10 mouse cellular contexts compared by ENCODE assay signal in the genomic region with DNA sequence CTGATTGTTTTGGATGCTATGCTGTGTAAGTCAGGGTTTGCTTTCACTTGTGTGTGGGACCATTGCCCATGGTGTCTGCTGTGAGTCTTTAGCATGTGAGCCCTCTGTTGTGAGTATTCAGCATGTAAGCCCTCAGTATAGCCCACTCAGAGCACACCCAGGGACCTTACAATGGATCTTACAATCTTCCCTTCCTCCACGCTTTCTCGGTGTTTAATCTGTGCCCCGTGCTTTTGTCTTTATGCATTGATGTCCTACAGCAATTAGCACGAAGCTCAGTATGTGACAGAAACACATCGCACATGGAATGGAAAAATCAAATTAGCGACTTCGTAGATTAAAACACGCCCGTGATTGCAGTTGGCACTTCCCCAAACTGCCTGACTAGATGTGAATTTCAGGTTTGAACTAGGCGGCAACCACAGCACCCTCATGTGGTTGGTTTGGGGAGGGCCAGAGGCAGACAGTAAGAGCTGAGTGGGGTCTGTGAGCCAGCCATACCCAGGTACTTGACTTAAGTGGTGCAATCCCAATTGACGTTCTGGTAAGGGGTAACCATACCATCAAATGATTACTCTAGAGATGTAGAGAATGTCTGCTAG. TPM values are rescaled to one million over a fixed set of nuclear protein-coding genes. Genes with fewer than 3 reads are reported as not detected.
DNase-seq lines count a peak whose midpoint lies in the region; ATAC-seq and TF ChIP-seq lines count a peak whose summit lies in the region.
"Had no signal": no experiment of that assay in that cellular context is flagged by ENCODE, and none has a peak within 500 bp of the region (broad histone marks: within the 10 kb centered on the region; RNA-seq: fewer than 3 reads in every experiment).

No protein-coding gene starts in this region.

- intact Hi-C loops in left cerebral cortex, adult 2 months (cut with DNase I) = no loop called here

- ATAC-seq in frontal cortex, adult (ENCODE audit: low TSS enrichment) = 0 out of 2 replicates have a peak, but pooled peaks have one; percentile 50

- peak; percentile 68 for TF ChIP-seq CTCF in left cerebral cortex, adult 2 months (IDR thresholded peaks at IDR 0.05)

- H3K27ac ChIP-seq in left cerebral cortex, adult 2 months = no peak overlapping the region
- H3K27ac ChIP-seq: liver, embryonic 13.5 days had no signal

- no peak overlapping the region for H3K4me3 ChIP-seq in left cerebral cortex, adult 2 months
- H3K4me3 ChIP-seq: liver, embryonic 13.5 days had no signal

- no peak for DNase-seq in frontal cortex, postnatal 10 days (ENCODE audit: low spot score in 2 of 2)
- peak; percentile 2 for DNase-seq in 416B (ENCODE audit: low read depth)
- peak; percentile 56 for DNase-seq in cerebellum, adult 8-10 months
- peak; percentile 29 to 36 for DNase-seq in left cerebral cortex, adult 2 months (ENCODE audit: extremely low spot score in 1 of 2, low spot score in 2 of 2)
- DNase-seq in adrenal gland, postnatal 14 days = no peak
- no peak for DNase-seq in ovary, postnatal 14 days (ENCODE audit: low spot score)
- no peak for DNase-seq in Muller cell, postnatal 12 days (ENCODE audit: inconsistent ontology term)
- DNase-seq: liver, embryonic 13.5 days; thymus, postnatal 25 days had no signal

RNA-seq across cellular contexts. Expression of a gene that starts 28.1 kb away (rescaled TPM):
- 1 to 10 TPM; 1.9 to 2.1 TPM for total RNA-seq in left cerebral cortex, adult 2 months (2021)
- 0.26 and 1.1 TPM in 2 replicates for total RNA-seq in adrenal gland, postnatal 14 days (2021)

Comparison
In these comparisons a context has a peak if more than half of its experiments do, and no peak if none do; other contexts are left out.
1. DNase-seq: peak in 416B (single experiment), cerebellum, adult 8-10 months (single experiment) and left cerebral cortex, adult 2 months (2 of 2); none in frontal cortex, postnatal 10 days (0 of 2), adrenal gland, postnatal 14 days (single experiment), ovary, postnatal 14 days (single experiment) and Muller cell, postnatal 12 days (single experiment).